Mouse (Mus musculus) thymus, adult 2 months (tissue): ENCODE results near the gene Notch3.

Source experiments
- CTCF ChIP-seq: fragments of 200-500 bp; IDR thresholded peaks from 2 replicates; pipeline ENCODE4 v1.5.1; 2012; ENCODE audit warnings: mild to moderate bottlenecking, control low read depth, low read length, moderate library complexity, borderline replicate concordance; ENCODE audit not compliant: control insufficient read depth, poor library complexity, insufficient read depth; ENCODE audit errors: extremely low read depth
- POLR2A ChIP-seq: fragments of 200-500 bp; IDR thresholded peaks from 2 replicates; pipeline ENCODE4 v1.6.1; 2012; ENCODE audit warnings: mild to moderate bottlenecking, low read length, control low read depth, moderate library complexity; ENCODE audit not compliant: control insufficient read depth, poor library complexity, insufficient read depth; ENCODE audit errors: extremely low read depth

DNA sequence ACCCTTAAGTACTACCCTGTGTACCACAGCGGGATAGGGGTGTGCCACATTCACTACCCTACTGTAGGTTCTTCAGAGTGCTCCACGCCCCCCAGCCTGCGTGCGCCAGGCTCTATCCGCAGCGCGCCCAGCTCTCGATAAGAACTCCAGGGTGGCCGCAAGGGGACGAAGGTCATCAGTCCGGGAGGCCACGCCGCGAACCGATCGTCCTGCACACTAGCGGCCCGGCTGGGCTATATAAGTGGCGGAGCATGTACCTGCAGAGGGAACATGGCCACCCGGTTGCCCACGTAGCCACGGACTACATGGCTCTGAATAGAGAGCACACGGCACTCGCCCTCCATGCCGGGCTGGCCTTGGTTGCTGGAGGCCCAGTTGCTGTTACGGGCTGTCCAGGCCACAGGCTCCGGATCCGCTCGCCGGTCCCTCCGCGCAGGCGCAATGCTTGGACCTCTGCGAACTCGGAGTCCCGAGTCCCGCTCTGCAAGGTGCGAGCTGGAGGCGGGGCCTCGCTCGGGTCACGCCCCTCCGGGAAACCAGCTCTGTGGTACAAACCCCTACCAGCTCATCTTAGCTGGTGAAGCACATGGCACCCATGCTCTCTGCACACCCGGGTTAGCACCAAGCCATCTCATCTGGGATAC is 66.6 kb downstream of the Notch3 start:
- TF ChIP-seq CTCF (no peak), POLR2A (no peak)
